Mouse (Mus musculus) midbrain, embryonic 13.5 days (tissue): ENCODE results near the gene Tbxa2r. TPM values are rescaled to one million over a fixed set of nuclear protein-coding genes. Genes with fewer than 3 reads are reported as not detected.

ENCODE experiments used
- ATAC-seq: fragments of 200-750 bp; cut with Nextera tagmentation; 2 replicates; pipeline ENCODE4 v1.8.0; 2017; ENCODE audit warnings: mild to moderate bottlenecking, moderate TSS enrichment, moderate library complexity
- H3K27ac ChIP-seq: fragments of 300-500 bp; sonication (generic); 2 replicates; pipeline ENCODE4 v1.5.1; 2015; ENCODE audit warnings: inconsistent platforms, mild to moderate bottlenecking, moderate library complexity
- H3K27me3 ChIP-seq: fragments of 300-500 bp; sonication (generic); 2 replicates; pipeline ENCODE4 v1.6.1; 2015; ENCODE audit warnings: mild to moderate bottlenecking, inconsistent platforms
- H3K36me3 ChIP-seq: fragments of 300-500 bp; sonication (generic); 2 replicates; pipeline ENCODE4 v1.6.1; 2015; ENCODE audit warnings: mild to moderate bottlenecking, inconsistent platforms
- H3K4me1 ChIP-seq: fragments of 300-500 bp; sonication (generic); replicated peaks from 2 replicates; pipeline ENCODE4 v1.6.1; 2015; ENCODE audit warnings: inconsistent platforms
- H3K4me2 ChIP-seq: fragments of 300-500 bp; sonication (generic); replicated peaks from 2 replicates; pipeline ENCODE4 v1.6.1; 2015; ENCODE audit warnings: moderate library complexity, mild to moderate bottlenecking, inconsistent platforms
- H3K4me3 ChIP-seq: fragments of 300-500 bp; sonication (generic); replicated peaks from 2 replicates; pipeline ENCODE4 v1.5.1; 2015; ENCODE audit warnings: mild to moderate bottlenecking, inconsistent platforms
- H3K9ac ChIP-seq: fragments of 300-500 bp; sonication (generic); replicated peaks from 2 replicates; pipeline ENCODE4 v1.6.1; 2015; ENCODE audit warnings: mild to moderate bottlenecking, inconsistent platforms
- H3K9me3 ChIP-seq: fragments of 300-500 bp; sonication (generic); 2 replicates; pipeline ENCODE4 v1.6.1; 2016; ENCODE audit warnings: mild to moderate bottlenecking, inconsistent platforms
- WGBS: fragments of 180-500 bp; shearing (Covaris S2); methylation state at CpG from one replicate; pipeline ENCODE4 v1.1.7; 2015; 5-methylcytosine and 5-hydroxymethylcytosine counted together
- polyA plus RNA-seq: library from polyadenylated mRNA; unstranded; fragments of >200 nt; fragmentation: Nextera tagmentation; extraction: Ambion mirVana; gene quantifications from 2 replicates; pipeline ENCODE4 v1.2.1, GENCODE M21; 2015

Gene Tbxa2r
- polyA plus RNA-seq, 1 experiment from 2014 or later, result 4.7 TPM

GRCm38 (mm10) chr10:81340551-81341332 lies 12.2 kb downstream of the Tbxa2r start:
- Histone ChIP-seq H3K4me2 (no peak overlapping the region), H3K9ac (no peak overlapping the region), H3K27me3 (peaks cover 67% of the 10 kb centered on the region), H3K9me3 (no peaks in the 10 kb centered on the region), H3K4me3 (no peak overlapping the region), H3K36me3 (no peaks in the 10 kb centered on the region), H3K27ac (no peak overlapping the region), H3K4me1 (peaks cover 9% of the 10 kb centered on the region)
- ATAC-seq, result no peak
- WGBS, result 39% methylated on average over 17 of the region's 17 CpGs

GRCm38 (mm10) chr10:81341333-81341949 lies 12.9 kb downstream of the Tbxa2r start:
- peaks cover 10% of the 10 kb centered on the region for H3K4me1 ChIP-seq
- H3K9me3 ChIP-seq, result no peaks in the 10 kb centered on the region
- 31% methylated on average over 16 of the region's 16 CpGs for WGBS
- H3K36me3 ChIP-seq, result no peaks in the 10 kb centered on the region
- H3K4me3 ChIP-seq, result no peak overlapping the region
- peaks cover 73% of the 10 kb centered on the region for H3K27me3 ChIP-seq
- no peak for ATAC-seq
- H3K9ac ChIP-seq, result no peak overlapping the region
- H3K27ac ChIP-seq, result no peak overlapping the region
- H3K4me2 ChIP-seq, result no peak overlapping the region

- 0 out of 2 replicates have a peak, but pooled peaks have one; percentile 7 for ATAC-seq
- H3K9me3 ChIP-seq, result no peaks in the 10 kb centered on the region
- H3K27me3 ChIP-seq, result peaks cover 79% of the 10 kb centered on the region
- H3K36me3 ChIP-seq, result peaks cover 4% of the 10 kb centered on the region; the same call in 1 of the 2 replicates
- H3K9ac ChIP-seq, result peak within 1 kb of the TSS; percentile 66
- no peak within 1 kb of the TSS for H3K27ac ChIP-seq
- H3K4me2 ChIP-seq, result peak within 1 kb of the TSS; percentile 64
- peaks cover 18% of the 10 kb centered on the region for H3K4me1 ChIP-seq
- WGBS, result 4% methylated on average over 63 of the region's 67 CpGs
- H3K4me3 ChIP-seq, result peak within 1 kb of the TSS; percentile 42
Observed at GRCm38 (mm10) chr10:81342686-81343505, 14.4 kb downstream of the Tbxa2r start, which contains the start of gene Gipc3. Gipc3 (minus strand) TSS chr10:81343266.

- Histone ChIP-seq H3K9me3 (no peaks in the 10 kb centered on the region), H3K27ac (no peak overlapping the region), H3K9ac (no peak overlapping the region), H3K36me3 (peaks cover 8% of the 10 kb centered on the region; the same call in 1 of the 2 replicates), H3K4me2 (no peak overlapping the region), H3K27me3 (peaks cover 71% of the 10 kb centered on the region), H3K4me3 (no peak overlapping the region), H3K4me1 (peaks cover 27% of the 10 kb centered on the region)
- no peak for ATAC-seq
- 57% methylated on average over 8 of the region's 8 CpGs for WGBS
Observed at GRCm38 (mm10) chr10:81344421-81345161, 16.1 kb downstream of the Tbxa2r start.

GRCm38 (mm10) chr10:81345162-81345534 lies 16.6 kb downstream of the Tbxa2r start:
- Histone ChIP-seq H3K27ac (no peak overlapping the region), H3K9ac (no peak overlapping the region), H3K9me3 (no peaks in the 10 kb centered on the region), H3K4me1 (peaks cover 32% of the 10 kb centered on the region), H3K36me3 (peaks cover 8% of the 10 kb centered on the region; the same call in 1 of the 2 replicates), H3K27me3 (peaks cover 71% of the 10 kb centered on the region), H3K4me3 (no peak overlapping the region), H3K4me2 (no peak overlapping the region)
- WGBS, result 92% methylated on average over 4 of the region's 4 CpGs
- no peak for ATAC-seq

- Histone ChIP-seq H3K9ac (peak overlapping the region; percentile 46), H3K4me3 (peak overlapping the region; percentile 27), H3K27ac (no peak overlapping the region), H3K27me3 (peaks cover 60% of the 10 kb centered on the region), H3K9me3 (no peaks in the 10 kb centered on the region), H3K36me3 (peaks cover 8% of the 10 kb centered on the region; the same call in 1 of the 2 replicates), H3K4me1 (peaks cover 39% of the 10 kb centered on the region), H3K4me2 (peak overlapping the region; percentile 50)
- 7% methylated on average over 54 of the region's 55 CpGs for WGBS
- no peak for ATAC-seq
Observed at GRCm38 (mm10) chr10:81346453-81347067, 18.0 kb downstream of the Tbxa2r start.

- Histone ChIP-seq H3K27me3 (peaks cover 35% of the 10 kb centered on the region), H3K9me3 (no peaks in the 10 kb centered on the region), H3K9ac (peak overlapping the region; percentile 77; the same call in 1 of the 2 replicates), H3K36me3 (peaks cover 8% of the 10 kb centered on the region; the same call in 1 of the 2 replicates), H3K4me3 (peak overlapping the region; percentile 81), H3K27ac (no peak overlapping the region), H3K4me2 (peak overlapping the region; percentile 97), H3K4me1 (peaks cover 30% of the 10 kb centered on the region)
- WGBS, result 3% methylated on average over 12 of the region's 12 CpGs
- ATAC-seq, result no peak
Observed at GRCm38 (mm10) chr10:81349146-81349545, 20.6 kb downstream of the Tbxa2r start.

GRCm38 (mm10) chr10:81349961-81350350 lies 21.4 kb downstream of the Tbxa2r start:
- ATAC-seq, result peak; percentile 31
- peak overlapping the region; percentile 97 for H3K4me2 ChIP-seq
- H3K27ac ChIP-seq, result no peak overlapping the region; the same call in 1 of the 2 replicates
- no peaks in the 10 kb centered on the region for H3K9me3 ChIP-seq
- H3K9ac ChIP-seq, result peak overlapping the region; percentile 77
- H3K4me3 ChIP-seq, result peak overlapping the region; percentile 81
- peaks cover 28% of the 10 kb centered on the region for H3K27me3 ChIP-seq
- WGBS, result under 1% methylated on average over 29 of the region's 29 CpGs
- H3K36me3 ChIP-seq, result peaks cover 8% of the 10 kb centered on the region; the same call in 1 of the 2 replicates
- H3K4me1 ChIP-seq, result peaks cover 30% of the 10 kb centered on the region

- Histone ChIP-seq H3K4me1 (peaks cover 30% of the 10 kb centered on the region), H3K4me2 (peak within 1 kb of the TSS; percentile 97), H3K4me3 (peak within 1 kb of the TSS; percentile 81), H3K9ac (peak within 1 kb of the TSS; percentile 77), H3K27me3 (peaks cover 25% of the 10 kb centered on the region), H3K27ac (peak within 1 kb of the TSS; percentile 60; the same call in 1 of the 2 replicates), H3K36me3 (peaks cover 8% of the 10 kb centered on the region; the same call in 1 of the 2 replicates), H3K9me3 (no peaks in the 10 kb centered on the region)
- WGBS, result under 1% methylated on average over 54 of the region's 54 CpGs
- peak; percentile 96 for ATAC-seq
Observed at GRCm38 (mm10) chr10:81350351-81351063, 22.0 kb downstream of the Tbxa2r start, which contains the start of gene Hmg20b. Hmg20b (minus strand) TSS chr10:81350480.

GRCm38 (mm10) chr10:81351678-81352291 lies 23.3 kb downstream of the Tbxa2r start:
- no peak for ATAC-seq

More at GRCm38 (mm10) chr10:81351678-81352291, 23.3 kb downstream of the Tbxa2r start:
- Histone ChIP-seq H3K36me3 (peaks cover 8% of the 10 kb centered on the region; the same call in 1 of the 2 replicates), H3K27ac (no peak overlapping the region), H3K9me3 (no peaks in the 10 kb centered on the region), H3K27me3 (peaks cover 13% of the 10 kb centered on the region), H3K4me2 (no peak overlapping the region), H3K4me3 (no peak overlapping the region), H3K4me1 (peaks cover 28% of the 10 kb centered on the region), H3K9ac (no peak overlapping the region)
- WGBS, result 30% methylated on average over 9 of the region's 9 CpGs
